Mouse (Mus musculus) retina, postnatal 1 day (tissue): Measurements from ENCODE around the gene Crmp1.
A peak's percentile ranks its signal among the peaks of the same experiment; 100 is the strongest.

Experiments used
- DNase-seq: peaks from one replicate; pipeline ENCODE4 v3.0.0-alpha.2; 2012

Gene Crmp1

GRCm38 (mm10) chr5:37312980-37313722, 71.4 kb downstream of the Crmp1 start:
- DNase-seq = no peak

- no peak for DNase-seq
Measured at GRCm38 (mm10) chr5:37318715-37319114, 77.0 kb downstream of the Crmp1 start.

DNA sequence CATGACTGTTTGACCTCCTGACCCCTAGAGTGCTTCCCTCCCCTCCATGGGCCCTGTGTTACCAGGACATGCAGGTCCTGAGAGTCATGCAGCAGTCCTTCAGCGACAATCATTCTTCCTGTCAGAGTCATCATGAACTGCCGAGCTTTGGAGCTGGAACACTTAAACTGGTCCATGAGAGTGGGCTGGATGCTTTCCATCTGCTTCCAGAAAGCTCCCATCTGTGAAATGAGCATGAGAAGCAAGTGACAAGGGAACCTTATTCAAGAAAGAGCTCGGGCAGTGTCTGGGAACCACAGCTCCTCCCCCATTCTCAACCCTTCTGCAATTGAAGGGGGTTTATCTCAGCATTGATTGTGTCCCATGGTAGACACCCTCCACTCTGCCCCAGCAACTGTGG, 78.4 kb downstream of the Crmp1 start:
- no peak for DNase-seq

DNA sequence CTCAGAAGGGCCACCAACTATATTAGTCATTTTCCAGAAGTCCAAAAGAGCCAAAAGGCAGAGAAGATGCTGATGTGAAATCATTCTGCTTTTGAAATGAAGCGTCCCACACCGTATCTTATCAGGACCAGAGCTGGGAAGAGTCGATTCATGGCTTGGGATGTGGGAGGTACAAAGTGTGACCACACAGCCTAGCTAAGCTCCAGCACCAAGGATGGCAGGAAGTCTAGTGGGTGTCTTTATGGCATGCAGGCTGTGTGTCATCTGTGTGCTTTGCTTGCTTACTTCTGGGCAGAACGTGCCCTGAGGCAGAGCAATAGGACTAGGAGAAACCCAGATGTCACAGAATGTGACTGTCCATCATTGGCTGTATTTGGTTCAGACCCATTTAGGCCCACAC, 79.0 kb downstream of the Crmp1 start:
- DNase-seq = no peak

DNA sequence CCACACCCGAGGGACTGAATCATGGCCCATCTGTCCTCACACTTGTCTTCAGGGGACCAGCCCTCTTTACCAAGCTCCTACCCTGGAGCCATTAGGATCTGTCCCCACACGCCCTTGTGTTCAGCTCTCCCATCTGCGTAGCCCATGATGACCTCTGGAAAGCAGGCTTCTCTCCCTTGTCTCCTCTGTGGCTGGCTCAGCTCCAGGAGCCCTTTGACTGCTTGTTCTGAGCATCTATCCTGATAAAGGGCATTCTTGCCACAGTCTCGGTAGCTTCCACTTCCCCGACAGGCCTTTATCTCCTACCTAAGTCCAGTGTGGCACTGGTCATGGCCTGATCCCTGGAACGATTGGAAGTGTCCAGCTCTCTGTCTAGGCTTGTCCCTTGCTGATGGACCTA, 84.9 kb downstream of the Crmp1 start:
- no peak for DNase-seq

- no peak for DNase-seq
Measured at GRCm38 (mm10) chr5:37330449-37331132, 88.9 kb downstream of the Crmp1 start.

GRCm38 (mm10) chr5:37331133-37331505, 89.4 kb downstream of the Crmp1 start:
- DNase-seq = no peak

GRCm38 (mm10) chr5:37332066-37332465, 90.3 kb downstream of the Crmp1 start:
- no peak for DNase-seq

DNA sequence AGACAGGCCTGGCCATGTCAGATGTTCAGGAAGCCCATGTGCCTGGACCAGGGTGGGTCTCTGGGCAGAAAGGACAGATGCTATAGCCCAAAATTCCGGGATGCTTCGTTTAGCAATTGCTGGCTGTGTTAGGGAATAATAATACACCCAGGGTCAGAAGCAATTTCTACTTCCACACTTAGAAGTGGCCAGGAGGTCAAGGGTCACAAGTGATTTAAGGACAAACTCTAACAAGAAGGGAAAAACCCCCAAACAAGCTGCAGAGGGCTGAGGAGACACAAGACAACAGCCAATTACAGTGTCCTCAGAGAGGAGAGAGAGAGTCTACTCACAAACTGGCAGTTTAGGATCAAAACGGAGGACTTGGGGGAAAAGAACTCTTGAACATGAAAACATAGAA, 93.3 kb downstream of the Crmp1 start:
- peak; percentile 3 for DNase-seq

DNA sequence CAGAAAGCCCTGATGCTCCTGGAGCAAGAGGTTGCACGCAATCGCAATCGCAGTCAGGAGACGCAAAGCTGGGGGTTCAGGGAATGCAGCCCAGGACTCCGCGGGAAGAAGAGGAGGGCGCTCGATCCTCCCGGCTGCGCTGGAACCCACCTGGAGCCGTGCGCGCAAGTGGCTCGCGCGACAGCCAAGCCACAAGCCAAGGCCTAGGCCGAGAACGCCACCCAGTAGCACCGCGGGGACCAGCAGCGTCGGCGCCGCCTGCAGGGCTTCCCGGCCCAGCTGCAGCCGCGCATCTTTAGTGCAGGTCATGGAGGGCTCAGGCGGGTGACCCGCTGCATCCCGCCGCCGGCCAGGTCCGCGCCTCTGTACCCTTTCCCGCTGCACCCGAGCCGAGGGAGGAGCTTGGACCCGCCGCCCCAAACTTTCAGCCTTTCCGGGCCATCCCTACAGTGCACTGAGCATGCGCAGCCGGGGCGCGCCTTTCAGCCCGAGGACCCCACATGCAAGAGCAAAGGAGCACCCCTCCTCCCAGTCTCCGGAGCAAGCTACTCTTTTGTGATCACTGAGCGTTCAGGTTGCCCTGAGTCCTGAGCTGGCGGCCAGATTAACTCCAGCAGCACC, 94.9 kb downstream of the Crmp1 start, which contains the start of gene Evc:
Evc (minus strand) TSS at position 410 of the 621 bp plus-strand sequence.
- DNase-seq = peak; percentile 86

- no peak for DNase-seq
Measured at GRCm38 (mm10) chr5:37337696-37338095, 96.0 kb downstream of the Crmp1 start.

GRCm38 (mm10) chr5:37338288-37338687, 96.5 kb downstream of the Crmp1 start, which contains the start of gene Evc2:
Evc2 (plus strand) TSS chr5:37338499.
- DNase-seq = peak; percentile 87
